9 mouse cellular contexts compared by ENCODE assay signal in the genomic region with DNA sequence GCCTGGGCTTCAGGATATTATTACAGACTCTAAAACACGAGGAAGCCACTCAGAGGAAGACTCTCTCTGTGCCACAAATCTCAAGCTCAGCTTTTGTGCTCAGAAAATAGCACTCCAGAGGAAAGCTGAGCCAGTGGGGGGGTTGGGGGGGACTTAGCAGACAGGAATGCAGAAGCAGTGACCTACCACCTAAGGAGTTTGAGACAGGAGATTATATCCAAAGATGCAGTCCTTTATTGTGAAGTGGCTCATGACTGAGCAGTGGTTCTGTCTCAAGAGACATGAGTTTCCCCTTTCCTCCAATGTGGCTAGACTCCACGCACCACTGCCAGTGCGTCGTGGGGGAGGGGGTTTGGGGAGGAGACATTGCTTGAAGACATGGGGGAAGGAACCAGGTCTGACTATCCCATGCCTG. TPM values are rescaled to one million over a fixed set of nuclear protein-coding genes. Genes with fewer than 3 reads are reported as not detected.
DNase-seq lines count a peak whose midpoint lies in the region; ATAC-seq and TF ChIP-seq lines count a peak whose summit lies in the region.
"Not testable (repeated sequence)": the region's sequence is repeated elsewhere in the genome, so short reads cannot be mapped to it uniquely, and the experiment has no call there.
"Had no signal": no experiment of that assay in that cellular context is flagged by ENCODE, and none has a peak within 500 bp of the region (broad histone marks: within the 10 kb centered on the region; RNA-seq: fewer than 3 reads in every experiment).

No protein-coding gene starts in this region.

- H3K9me3 ChIP-seq in forebrain, embryonic 12.5 days; hindbrain, embryonic 14.5 days (ENCODE audit: control insufficient read depth, low read length); kidney, postnatal 0 days (replicated peaks; ENCODE audit: low read length); midbrain, embryonic 13.5 days; neural tube, embryonic 11.5 days (ENCODE audit: control insufficient read depth, low read length): not testable (repeated sequence)

- not testable (repeated sequence) for H3K4me3 ChIP-seq in forebrain, embryonic 12.5 days (replicated peaks); hindbrain, embryonic 14.5 days (replicated peaks; ENCODE audit: low read length); kidney, postnatal 0 days (replicated peaks; ENCODE audit: low read depth, low read length); midbrain, embryonic 13.5 days (replicated peaks); neural tube, embryonic 11.5 days (ENCODE audit: low read depth, low read length)

- H3K27ac ChIP-seq in forebrain, embryonic 12.5 days; hindbrain, embryonic 14.5 days; kidney, postnatal 0 days; neural tube, embryonic 11.5 days (ENCODE audit: low read depth, low read length): not testable (repeated sequence)
- H3K27ac ChIP-seq in midbrain, embryonic 13.5 days: peak overlapping the region; percentile 19; the same call in 1 of the 2 replicates

- TF ChIP-seq POLR2A in brain, embryonic 14.5 days (IDR thresholded peaks at IDR 0.05; ENCODE audit: borderline replicate concordance, extremely low read depth, insufficient read depth, insufficient read length, poor library complexity, severe bottlenecking): not testable (repeated sequence)

- not testable (repeated sequence) for H3K27me3 ChIP-seq in forebrain, embryonic 12.5 days; hindbrain, embryonic 14.5 days (ENCODE audit: control insufficient read depth, insufficient read depth, low read length); kidney, postnatal 0 days (ENCODE audit: insufficient read depth, low read length); midbrain, embryonic 13.5 days; neural tube, embryonic 11.5 days (ENCODE audit: control insufficient read depth, insufficient read depth, low read length)

- not testable (repeated sequence) for H3K9ac ChIP-seq in forebrain, embryonic 12.5 days; hindbrain, embryonic 14.5 days; kidney, postnatal 0 days (ENCODE audit: low read depth, low read length); midbrain, embryonic 13.5 days (replicated peaks); neural tube, embryonic 11.5 days (ENCODE audit: low read length)

- WGBS in forebrain, embryonic 12.5 days: 20% methylated on average over 4 of the region's 4 CpGs
- 7% methylated on average over 4 of the region's 4 CpGs for WGBS in hindbrain, embryonic 14.5 days
- WGBS in kidney, postnatal 0 days: 11% methylated on average over 4 of the region's 4 CpGs
- WGBS in midbrain, embryonic 13.5 days: 9% methylated on average over 4 of the region's 4 CpGs
- WGBS in neural tube, embryonic 11.5 days: 50% methylated on average over 4 of the region's 4 CpGs

- ATAC-seq in forebrain, embryonic 12.5 days (ENCODE audit: low FRiP score): peak; percentile 49; the same call in 1 of the 2 replicates
- peak; percentile 37; the same call in 1 of the 2 replicates for ATAC-seq in hindbrain, embryonic 14.5 days (ENCODE audit: low FRiP score)
- ATAC-seq in kidney, postnatal 0 days (replicated peaks; ENCODE audit: low FRiP score, low read depth): peak; percentile 61; the same call in 1 of the 2 replicates
- peak; percentile 69; the same call in 1 of the 2 replicates for ATAC-seq in midbrain, embryonic 13.5 days
- ATAC-seq in neural tube, embryonic 11.5 days (ENCODE audit: insufficient read depth, low FRiP score, low TSS enrichment): 0 out of 2 replicates have a peak, but pooled peaks have one; percentile 23

- DNase-seq in brain, embryonic 14.5 days (ENCODE audit: low read depth): peak; percentile 20
- peak; percentile 33 for DNase-seq in heart, adult 11 months
- DNase-seq in hindbrain, embryonic 14.5 days (ENCODE audit: low spot score): not testable (repeated sequence)
- DNase-seq in kidney, postnatal 0 days (ENCODE audit: low spot score): peak; percentile 34
- peak; percentile 18 for DNase-seq in neural tube, embryonic 11.5 days (ENCODE audit: low spot score)

- not testable (repeated sequence) for H3K4me2 ChIP-seq in forebrain, embryonic 12.5 days; hindbrain, embryonic 14.5 days (replicated peaks); kidney, postnatal 0 days (ENCODE audit: low read length); midbrain, embryonic 13.5 days (replicated peaks); neural tube, embryonic 11.5 days (ENCODE audit: low read depth)

- H3K4me1 ChIP-seq in forebrain, embryonic 12.5 days; hindbrain, embryonic 14.5 days (replicated peaks; ENCODE audit: control insufficient read depth, insufficient read depth, low read length); kidney, postnatal 0 days (replicated peaks; ENCODE audit: insufficient read depth, low read length); midbrain, embryonic 13.5 days (replicated peaks); neural tube, embryonic 11.5 days (ENCODE audit: control insufficient read depth, insufficient read depth, low read length): not testable (repeated sequence)

- TF ChIP-seq CTCF in brain, embryonic 14.5 days (IDR thresholded peaks at IDR 0.05; ENCODE audit: borderline replicate concordance, extremely low read depth, insufficient read depth, insufficient read length); kidney, postnatal 0 days (IDR thresholded peaks at IDR 0.05; ENCODE audit: low read depth): not testable (repeated sequence)

- H3K36me3 ChIP-seq in forebrain, embryonic 12.5 days (replicated peaks); hindbrain, embryonic 14.5 days (replicated peaks; ENCODE audit: control insufficient read depth, insufficient read depth); kidney, postnatal 0 days (ENCODE audit: insufficient read depth, low read length); midbrain, embryonic 13.5 days; neural tube, embryonic 11.5 days (ENCODE audit: control insufficient read depth, insufficient read depth, low read length): not testable (repeated sequence)

RNA-seq across cellular contexts. Expression of a gene that starts 52.6 kb away (rescaled TPM):
- polyA plus RNA-seq in brain, embryonic 14.5 days (2012; rRNA removed): 2.1 and 3.8 TPM in 2 replicates
- 1.8 and 2.1 TPM in 2 replicates for polyA plus RNA-seq in forebrain, embryonic 12.5 days (2016; fragmentation: Nextera tagmentation; extraction: Ambion mirVana)
- 7.0 and 8.0 TPM in 2 replicates for polyA plus RNA-seq in hindbrain, embryonic 14.5 days (2014; fragmentation: Nextera tagmentation; extraction: Ambion mirVana)
- 2.8 and 3.0 TPM in 2 replicates for polyA plus RNA-seq in kidney, postnatal 0 days (2015; fragmentation: Nextera tagmentation; extraction: Ambion mirVana)
- polyA plus RNA-seq in midbrain, embryonic 13.5 days (2015; fragmentation: Nextera tagmentation; extraction: Ambion mirVana): 3.5 and 4.2 TPM in 2 replicates
- polyA plus RNA-seq in neural tube, embryonic 11.5 days (2014; fragmentation: Nextera tagmentation; extraction: Ambion mirVana): 0.86 and 1.7 TPM in 2 replicates
- polyA plus RNA-seq: activated CD4-positive, CD25-positive, alpha-beta regulatory T cell, adult 4 months; G1E had no signal
